Mouse (Mus musculus): Measurements from ENCODE around the gene Ppp6r1.

The Ppp6r1 gene

DNA sequence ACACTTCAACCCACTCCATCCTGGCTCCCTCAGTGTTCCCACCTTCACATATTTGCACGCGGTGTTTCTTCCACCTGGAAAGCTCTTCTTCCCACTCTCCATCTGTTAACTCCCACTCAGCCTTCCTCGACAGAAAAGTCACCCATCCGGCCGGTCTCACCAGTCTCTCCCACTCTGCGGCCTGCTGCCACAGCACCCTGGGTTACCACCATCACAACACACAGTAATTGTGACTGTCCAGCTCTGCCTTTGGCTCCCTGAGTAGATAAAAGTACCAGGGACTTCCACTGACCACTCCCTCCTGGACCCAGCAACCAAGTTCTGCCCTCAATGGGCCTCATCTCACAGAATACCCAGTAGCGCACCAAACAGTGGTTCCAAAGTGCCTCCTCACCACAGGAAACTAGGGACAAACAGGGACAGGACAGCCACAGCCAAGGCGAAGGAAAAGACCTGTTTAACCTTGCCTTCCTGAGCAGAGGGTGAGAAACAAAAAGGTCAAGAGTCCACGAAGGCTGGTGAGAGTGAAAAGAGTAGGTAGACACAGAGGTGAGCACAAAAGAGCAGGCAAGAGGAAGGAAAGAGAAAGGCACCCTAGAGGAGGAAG, 1.2 kb downstream of the Ppp6r1 start:
- no peak for DNase-seq

DNA sequence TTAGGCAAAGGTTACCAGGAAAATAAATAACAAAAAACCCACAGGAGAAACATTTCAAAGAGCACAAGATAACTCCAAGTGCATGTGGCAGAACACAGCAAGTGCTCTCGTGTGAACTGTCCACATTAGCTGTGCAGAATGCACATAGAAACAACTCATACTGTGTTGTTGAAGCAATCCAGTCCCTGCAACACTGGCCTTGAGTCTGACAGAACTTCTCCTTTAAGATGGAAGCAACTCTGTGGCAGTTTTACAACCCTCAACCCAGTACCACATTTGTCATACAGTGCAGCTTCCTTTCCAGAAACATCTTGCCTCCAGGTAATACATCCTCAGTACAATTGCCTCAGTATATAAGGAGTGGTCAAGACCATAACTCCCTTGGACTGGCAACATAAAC, 2.0 kb downstream of the Ppp6r1 start:
- no peak for DNase-seq

DNA sequence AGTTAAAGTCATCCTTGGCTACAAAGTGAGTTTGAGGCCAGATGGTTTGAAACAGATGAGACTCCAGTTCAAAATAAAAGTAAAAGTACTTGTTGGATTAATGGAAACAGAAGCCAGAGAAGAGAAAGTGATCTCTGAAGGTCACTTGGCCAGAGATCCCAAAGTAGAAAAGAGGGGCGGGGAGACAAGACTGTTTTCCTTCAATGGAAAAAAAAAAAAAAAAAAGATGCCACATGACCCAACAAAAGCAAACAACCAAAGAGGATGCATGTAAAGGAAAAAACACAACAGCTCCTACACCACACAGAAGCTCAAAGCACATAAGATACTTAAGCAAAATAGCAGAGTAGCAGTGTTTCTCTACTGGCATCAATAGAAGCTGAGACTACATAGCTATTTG, 2.9 kb downstream of the Ppp6r1 start:
- no peak for DNase-seq

DNA sequence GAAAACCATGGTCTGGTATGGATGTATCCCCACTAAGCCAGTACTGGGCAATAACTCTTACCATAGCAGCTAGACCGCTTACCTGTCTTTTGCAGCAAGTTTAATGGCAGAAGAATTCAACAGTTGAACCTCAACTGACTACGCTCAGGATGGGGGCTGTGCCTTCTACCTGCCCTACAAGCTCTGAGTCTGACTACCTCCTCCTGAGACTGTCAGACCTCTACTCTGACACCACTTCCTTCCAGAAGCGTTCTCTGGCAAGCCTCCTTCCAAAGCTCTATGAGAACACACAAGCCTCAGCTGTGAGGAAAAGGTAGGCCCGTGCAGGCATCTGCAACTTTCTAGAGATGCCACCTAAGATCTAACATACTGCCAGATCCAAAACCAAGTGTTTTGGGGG, 3.4 kb downstream of the Ppp6r1 start:
- no peak for DNase-seq

DNA sequence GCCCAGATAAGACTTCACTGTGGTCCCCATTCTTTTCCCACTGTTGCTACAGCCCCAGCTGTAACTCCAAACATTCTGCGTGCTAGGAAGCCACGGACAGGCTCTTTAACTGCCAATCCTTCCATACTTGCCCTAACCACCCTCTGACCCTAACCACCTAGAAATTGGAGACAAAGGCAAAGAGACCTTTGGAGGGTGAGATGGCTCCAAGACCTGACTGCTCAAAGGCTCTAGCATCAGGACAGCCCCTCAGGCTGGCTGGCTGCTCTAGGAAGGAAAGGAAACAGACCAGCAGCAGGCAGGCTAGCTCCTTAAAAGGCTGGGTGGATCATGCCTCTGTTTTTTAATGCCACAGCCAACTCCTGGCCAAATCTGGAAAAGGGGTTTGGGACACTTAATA, 4.6 kb downstream of the Ppp6r1 start:
- DNase-seq, result no peak

DNA sequence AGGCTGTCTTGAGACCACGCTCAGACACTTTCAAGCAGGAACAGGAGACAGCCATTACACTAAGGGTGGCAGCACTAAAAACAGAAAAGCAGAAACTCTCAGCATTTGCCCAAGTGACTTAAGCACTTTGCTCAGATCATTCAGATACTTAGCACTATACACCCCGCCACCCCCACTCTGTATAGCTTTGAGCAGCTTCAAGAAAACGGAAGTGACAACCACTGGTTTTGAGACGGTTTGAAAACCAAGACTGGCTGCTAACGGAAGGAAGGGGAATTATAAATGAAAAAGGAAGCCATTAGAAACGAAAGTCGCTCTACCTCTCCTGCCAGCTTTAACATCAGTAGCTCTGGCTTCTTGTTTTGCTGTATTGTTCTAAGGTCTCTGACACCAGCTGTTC, 5.0 kb downstream of the Ppp6r1 start:
- peak; percentile 53 to 67 for DNase-seq

DNA sequence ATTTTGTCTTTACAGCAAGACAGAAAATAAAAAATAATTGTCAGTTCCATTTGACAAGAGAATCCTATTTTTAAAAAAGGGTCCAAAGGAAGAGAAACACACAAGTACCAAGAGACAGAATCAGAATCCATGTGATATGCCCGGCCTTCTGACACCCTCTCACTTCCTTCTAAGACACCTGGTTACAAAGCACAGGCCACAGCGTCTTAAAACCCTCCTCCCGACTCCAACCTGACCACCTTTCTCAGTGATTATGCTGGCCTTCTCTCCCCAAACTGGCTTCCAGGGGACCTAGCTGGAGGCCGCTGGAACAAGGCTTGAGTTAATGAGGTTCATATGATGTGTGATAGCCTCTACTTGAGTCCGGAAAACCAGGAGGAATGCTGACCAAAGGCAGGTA, 5.5 kb downstream of the Ppp6r1 start:
- DNase-seq, result no peak

DNA sequence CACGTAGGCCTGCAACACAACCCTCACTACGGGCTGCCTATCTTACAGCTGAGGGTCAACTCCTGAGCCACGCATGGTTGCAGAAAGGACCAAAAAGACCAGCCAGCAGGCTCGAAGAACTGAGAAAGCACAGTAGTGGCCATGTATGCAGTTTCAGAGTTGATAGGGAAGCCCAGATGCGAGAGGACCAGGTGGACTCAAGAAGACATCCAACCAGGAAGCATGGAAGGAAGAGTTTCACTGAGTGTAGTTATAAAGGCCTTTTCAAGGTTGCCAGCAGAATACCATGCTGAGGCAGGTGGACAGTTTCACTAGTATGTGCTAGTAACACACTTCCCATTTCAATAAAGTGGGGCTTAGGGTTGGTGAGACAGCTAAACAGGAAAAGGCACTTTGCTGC, 6.1 kb downstream of the Ppp6r1 start:
- DNase-seq, result no peak

DNA sequence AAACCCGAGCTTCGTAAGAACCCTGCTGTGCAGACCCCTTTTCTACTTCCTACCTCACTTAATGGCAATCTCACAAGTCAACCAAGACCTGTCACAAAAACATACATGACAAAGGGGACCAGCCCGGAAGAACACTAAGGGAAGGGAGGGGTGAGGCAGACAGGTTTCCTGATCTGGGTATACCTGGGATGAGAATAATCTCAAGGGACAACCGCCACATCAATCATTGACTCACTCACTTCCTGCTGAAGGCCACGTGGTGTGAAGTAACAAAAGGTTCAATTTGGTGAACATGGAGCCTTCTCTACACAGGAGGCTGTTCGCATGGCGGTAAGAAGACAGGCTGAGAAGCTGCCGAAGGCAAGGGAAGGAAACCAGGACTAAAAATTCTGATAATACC, 7.2 kb downstream of the Ppp6r1 start:
- DNase-seq, result peak in 1 of 2 experiments; percentile 25

DNA sequence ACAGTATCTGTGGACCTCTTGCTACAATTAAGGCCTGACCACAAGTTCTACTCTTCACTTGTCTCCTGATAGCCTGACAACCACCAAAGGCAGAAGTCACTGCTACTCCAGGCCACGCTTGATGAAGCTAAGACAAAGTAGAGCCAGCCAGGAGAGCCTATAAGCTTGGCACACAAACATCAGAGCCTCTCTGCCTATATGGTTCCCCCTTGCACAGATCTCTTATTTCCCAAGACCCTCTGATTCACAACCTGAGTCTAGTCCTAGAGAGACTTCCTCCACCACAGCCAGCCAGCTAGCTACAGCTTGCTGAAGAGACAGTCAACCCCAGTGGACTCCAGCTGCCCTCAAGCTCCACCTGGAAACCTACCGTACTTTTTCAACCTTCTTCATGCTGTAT, 10.8 kb downstream of the Ppp6r1 start:
- no peak for DNase-seq

DNA sequence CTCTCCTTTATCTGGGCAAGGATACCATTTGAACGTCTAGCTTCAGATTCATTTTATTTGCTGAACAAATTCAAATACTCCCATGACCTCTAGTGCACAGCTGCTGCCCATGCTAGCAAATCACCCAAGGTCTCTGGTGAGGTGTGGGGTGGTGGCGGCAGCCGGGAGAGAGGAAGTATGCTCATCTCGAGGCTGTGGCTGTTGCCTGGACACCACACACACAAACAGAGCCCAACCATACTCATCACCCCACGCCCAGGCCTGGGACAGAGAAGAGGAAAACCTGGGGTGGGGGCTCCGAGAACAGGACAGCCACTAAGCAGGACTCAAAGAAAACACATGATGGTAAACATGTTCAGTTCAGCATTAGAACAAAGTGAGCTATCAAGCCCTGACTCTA, 11.5 kb downstream of the Ppp6r1 start:
- peak; percentile 27 to 40 for DNase-seq

DNA sequence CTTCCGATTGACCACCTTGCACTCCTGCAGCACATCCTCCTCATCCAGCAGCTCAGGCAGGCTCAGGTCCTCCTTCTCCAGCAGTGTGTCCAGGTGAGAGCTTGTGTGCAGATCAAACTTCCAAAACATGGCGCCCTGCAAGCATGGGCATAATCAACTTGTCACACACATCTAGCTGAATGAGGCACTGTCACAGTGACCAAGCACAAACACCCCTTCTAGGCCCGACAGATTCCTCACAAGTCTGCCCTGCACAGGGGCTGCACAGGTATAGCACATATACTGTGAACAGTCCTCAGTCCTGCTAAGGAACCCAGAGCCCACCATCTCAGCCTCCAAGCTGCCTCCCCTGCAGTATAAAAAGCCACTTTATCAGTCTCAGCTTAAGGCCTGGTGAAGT, 12.0 kb downstream of the Ppp6r1 start:
- DNase-seq, result no peak

DNA sequence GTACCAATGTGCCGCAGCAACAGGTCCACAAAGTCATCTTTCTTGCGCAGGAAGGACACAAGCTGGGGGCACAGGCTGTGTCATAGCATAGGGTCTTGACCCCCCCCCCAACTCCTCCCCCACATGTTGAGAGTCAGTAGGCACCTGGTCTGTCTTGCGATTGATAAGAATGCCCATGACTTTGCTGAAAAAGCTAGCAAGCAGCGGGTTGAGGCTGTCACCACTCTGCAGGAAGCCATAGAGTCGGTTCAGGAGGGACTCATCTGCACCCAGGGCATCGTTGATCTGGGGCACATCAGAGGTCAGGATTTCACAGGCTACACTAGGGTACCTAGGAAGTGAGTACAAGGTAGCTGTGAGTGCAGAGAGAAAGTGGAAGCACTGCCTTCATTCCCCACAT, 15.6 kb downstream of the Ppp6r1 start:
- DNase-seq, result no peak

DNA sequence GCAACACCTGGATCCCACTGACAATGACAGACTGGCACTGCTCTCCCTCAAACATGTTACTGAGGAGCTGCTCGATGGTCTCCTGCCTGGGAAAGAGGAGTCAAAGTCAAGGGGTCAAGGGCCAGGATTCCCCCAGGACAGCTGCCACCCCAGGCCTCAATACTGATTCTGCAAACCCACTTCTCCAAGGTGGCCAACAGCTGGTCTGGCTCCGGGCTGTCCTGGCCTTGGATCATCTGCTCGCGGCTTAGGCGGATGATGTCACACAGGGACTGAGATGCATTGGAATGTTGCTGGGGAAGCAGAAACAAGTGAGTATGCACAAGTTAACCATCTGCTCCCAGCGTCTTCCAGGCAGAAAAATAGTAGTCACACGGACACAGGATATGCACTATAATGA, 16.9 kb downstream of the Ppp6r1 start:
- DNase-seq, result no peak

DNA sequence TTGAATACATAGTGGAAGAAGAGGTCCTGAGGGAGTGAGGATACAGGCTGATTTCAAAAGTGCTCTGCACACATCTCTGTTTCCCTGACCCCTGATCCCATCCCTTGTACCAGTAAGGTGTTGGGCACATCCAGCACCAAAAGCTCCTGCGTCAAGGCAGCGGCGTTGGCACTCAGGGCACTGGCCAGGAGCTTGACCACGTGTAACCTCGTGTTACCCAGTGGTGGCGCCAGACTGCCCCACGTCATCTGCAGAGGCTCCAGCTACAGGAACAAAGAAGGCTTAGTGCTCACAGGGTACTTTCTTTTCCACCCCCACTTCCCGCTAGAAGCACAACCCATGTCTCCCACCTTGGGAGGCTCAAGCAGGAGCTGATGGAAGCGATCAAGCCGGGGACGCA, 17.7 kb downstream of the Ppp6r1 start:
- no peak for DNase-seq

DNA sequence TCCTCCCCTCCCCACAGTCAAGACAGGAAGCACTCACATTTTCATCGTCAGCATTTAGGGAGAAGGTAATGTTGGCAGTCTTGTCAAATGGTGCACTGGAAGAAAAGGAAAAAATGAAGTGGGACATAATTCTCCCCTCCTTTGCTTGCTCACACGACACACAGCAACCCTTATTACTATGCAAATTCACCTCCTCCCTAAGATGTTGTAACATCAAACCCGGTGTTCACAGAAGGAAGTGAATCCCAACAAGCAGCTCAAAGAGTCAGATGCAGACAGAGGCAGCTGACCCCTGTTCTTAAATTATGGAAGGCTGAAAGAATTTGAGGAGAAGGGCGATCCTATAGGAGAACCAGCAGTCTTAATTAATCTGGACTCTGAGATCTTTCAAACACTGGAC, 22.6 kb downstream of the Ppp6r1 start:
- no peak for DNase-seq

DNA sequence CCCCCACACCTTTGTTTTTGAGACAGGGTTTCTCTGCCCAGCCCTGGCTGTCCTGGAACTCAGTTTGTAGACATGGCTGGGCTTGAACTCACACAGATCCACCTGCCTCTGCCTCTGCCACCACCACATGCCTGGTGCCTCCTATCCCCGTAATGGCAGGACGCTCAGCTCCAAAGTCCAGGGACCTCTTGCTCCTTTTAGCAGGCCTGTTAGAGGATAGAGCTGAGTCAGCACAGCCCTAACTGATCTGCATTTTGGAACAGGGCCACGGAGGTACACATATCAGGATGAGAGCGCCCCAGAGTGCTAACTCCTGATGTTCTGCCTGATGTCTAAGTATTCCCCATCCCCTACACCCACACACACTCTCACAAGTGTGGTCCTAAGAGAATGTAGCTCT, 27.8 kb downstream of the Ppp6r1 start, which contains the start of gene Tmem86b:
TSS of gene Tmem86b (minus strand) at position 392 of the 400 bp plus-strand sequence.
- DNase-seq, result no peak

DNA sequence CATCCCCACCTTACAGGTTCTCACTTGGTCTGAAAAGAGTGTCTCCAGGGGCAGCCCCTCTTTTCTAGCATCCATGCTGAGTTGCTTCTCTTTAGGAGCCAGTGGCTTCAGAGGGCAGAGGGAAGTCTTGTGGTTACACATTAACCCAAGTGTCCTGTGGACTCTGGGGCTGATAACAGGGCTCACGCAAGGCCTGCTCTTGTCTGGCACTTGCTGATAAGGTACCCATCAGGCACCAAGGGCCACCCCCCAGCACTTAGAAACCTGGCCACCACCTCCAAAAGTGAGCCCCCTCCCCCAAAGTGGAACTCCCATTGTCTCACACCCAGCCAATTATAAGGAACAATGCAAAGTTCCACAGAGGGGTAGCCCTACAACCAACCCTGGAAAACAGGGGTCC, 28.6 kb downstream of the Ppp6r1 start:
- no peak for DNase-seq

DNA sequence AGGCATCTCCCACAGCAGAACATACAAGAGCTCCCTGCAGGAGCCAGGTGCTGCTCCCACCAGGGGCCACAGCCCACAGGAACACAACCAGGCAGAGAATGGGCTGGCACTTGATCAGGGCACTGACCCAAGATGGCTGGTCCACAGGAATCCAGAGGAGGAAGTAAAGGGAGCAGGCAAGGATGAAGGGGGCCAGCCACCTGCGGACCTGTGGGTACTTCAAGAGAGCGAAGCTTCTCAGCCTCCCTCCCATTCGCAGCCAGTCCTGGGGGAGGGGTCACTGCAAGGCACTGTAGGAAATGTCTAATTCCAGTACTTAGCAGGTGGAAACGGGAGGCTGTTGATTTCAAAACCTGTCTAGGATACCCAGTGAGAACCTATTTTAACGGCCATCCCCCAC, 29.2 kb downstream of the Ppp6r1 start:
- no peak for DNase-seq

DNA sequence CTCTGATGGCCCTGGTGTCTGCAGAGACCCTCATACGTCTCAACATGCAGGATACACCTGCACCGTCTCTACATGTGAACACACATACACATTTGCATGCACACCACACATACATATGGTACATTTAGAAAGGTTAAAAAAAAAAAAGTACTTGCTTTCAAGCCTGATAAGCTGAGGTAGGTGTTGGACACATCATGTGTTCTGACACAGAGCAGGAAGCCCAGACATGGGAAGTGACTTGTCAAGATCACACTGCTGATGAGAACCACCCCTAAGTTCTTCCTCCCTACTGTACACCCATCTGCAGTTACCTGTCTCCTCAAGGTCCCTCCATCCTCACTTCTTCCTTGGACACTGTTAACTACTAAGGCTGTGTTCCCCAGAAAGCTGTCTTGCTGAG, 32.9 kb downstream of the Ppp6r1 start:
- no peak for DNase-seq

DNA sequence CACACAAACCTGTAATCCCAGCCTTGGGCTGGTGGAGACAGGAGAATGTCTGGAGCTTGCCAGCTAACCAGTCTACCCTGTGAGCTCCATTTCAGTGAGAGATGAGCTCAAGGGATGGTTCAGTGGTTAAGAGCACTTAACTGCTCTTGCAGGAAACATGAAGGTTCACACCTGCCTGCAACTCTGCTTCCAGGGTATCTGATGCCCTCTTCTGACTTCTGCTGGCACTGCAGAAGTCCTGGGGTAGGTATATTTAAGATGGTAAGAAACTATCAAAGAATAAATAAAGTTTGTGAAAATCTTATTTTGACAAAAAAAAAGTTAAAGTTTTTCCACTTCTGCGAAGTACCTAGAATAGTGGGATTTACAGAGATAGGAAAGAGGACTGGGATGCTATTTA, 34.5 kb downstream of the Ppp6r1 start:
- DNase-seq, result no peak

DNA sequence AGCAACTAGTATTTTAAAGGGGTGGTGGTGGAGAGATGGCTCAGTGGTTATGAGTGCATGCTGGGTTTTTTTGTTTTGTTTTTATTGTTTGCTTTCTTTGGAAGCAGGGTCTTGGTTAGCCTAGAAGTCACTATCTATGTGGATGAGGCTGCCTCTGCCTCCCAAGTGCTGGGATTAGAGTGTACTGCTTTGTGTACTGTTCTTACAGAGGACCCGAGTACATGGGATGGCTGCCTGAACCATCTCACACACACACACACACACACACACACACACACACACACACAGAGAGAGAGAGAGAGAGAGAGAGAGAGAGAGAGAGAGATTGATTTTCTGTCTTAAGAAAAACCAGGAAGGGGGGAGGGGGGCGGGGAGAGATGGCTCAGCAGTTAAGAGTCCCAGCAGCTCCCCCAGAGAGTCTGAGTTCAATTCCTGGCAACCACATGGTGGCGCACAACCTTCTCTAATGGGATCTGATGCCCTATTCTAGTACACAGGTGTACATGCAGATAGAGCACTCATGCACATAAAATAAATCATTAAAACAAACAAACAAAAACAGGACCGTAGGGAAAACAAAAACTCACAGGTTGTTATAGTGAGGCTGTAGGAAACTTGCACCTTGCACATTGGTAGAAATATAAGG, 35.2 kb downstream of the Ppp6r1 start:
- peak; percentile 50 to 74 for DNase-seq

DNA sequence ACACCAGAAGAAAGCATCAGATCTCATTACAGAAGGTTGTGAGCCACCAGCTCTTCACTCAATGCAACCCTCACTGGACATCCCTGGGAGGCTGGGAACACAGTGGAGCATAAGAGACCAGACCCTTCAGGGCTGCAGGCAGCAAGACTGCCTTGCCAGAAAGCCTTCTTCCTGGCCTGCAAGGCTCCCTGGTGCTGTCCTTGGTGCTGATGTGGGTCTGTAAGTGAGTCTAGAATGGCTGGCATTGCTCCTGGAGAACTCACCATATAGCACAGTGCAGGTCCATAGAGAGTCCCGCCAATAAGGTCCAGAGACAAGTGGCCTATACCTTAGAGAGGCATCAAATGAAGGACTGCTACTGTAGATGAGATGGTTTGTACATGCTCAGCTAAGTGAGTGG, 38.8 kb downstream of the Ppp6r1 start:
- DNase-seq, result peak in 1 of 2 experiments; percentile 23

DNA sequence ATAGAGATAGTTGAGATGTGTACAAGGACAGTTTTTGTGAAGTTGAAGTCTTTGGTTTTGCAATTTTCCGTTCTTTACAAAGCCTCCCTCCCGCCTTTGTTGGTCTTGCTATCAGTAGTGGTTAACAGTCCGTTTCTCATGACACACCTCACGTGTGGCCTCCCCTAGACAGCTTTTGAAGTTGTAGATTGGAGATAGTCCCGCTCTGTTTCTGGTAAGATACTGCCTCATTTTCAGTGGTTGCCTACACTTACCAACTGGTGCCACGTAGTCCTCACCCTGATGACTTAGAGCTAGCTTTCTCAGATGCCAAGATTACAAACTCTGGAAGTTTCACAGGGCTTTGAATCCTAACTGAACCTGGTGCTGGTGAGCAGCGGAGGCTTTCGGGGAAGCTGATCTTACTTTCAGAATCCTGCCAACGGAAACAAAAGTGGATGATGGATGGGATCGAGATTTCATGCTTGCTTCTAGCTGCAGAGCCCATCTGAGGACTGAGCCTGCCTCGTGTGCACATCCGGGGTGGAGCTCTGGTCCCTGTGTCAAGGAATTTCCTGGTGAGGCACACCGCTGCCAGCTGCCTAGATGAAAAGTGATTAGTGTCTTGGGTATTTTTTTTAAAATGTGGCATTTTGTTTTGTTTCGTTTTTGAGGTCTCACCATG, 44.9 kb downstream of the Ppp6r1 start:
- DNase-seq, result no peak

DNA sequence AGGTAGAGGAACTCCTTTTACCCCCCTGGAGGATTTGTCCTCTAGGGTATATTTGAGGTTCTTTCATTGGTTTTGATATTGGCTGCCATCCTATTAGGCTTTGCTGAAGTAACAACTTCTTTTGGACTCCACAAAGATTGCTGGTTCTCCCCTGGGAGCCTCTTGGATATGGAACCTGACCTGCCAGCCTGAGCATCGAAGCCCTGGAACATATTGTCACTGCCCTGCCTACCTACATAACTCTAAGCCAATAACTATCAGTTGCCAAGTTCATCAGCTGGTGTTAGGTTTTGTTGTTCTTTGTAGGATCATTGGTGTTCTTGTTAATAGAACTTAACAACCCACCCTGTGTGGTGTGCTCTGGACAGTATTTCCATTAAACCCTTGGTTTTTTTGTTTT, 45.9 kb downstream of the Ppp6r1 start:
- DNase-seq, result no peak

Measured in spleen, adult 18-20 months (tissue).